Mouse (Mus musculus): Measurements from ENCODE around the gene Nlgn1.

GRCm38 (mm10) chr3:25447181-25447580 is 885.1 kb downstream of the Nlgn1 start:
- TF ChIP-seq CTCF (IDR thresholded peaks at IDR 0.05; ENCODE audit: extremely low read depth, insufficient read depth, insufficient read length, insufficient replicate concordance) (no peak), POLR2A (IDR thresholded peaks at IDR 0.05; ENCODE audit: low read depth, low read length) (no peak)
